Mouse (Mus musculus) granulocyte monocyte progenitor cell, adult 5-6 weeks (primary cell): ENCODE data around the gene Gprin2. TPM values are rescaled to one million over a fixed set of nuclear protein-coding genes. Genes with fewer than 3 reads are reported as not detected.

Experiments
- total RNA-seq, 2 experiments: library from RNA; stranded (forward) in 1 of 2; stranded (reverse) in 1 of 2; fragments of 200-712, 200-1000 nt in 1 of 2; fragments of >200 nt in 1 of 2; fragmentation: Nextera tagmentation in 1 of 2; gene quantifications; 2 replicates each; pipeline ENCODE4 v1.2.3; 2014 to 2017

Gprin2 gene
- total RNA-seq, 2 experiments from 2014 or later: not detected

Other genes starting within 250 kb of the Gprin2 start
- not detected in 2 replicates for gene Rbp3, start 247.7 kb downstream of the Gprin2 start, total RNA-seq (2014; fragmentation: Nextera tagmentation)
- gene Rbp3, start 247.7 kb downstream of the Gprin2 start, total RNA-seq (2017): not detected in 2 replicates
- gene Zfp488, start 222.9 kb downstream of the Gprin2 start, total RNA-seq (2014; fragmentation: Nextera tagmentation): not detected in 2 replicates
- gene Zfp488, start 222.9 kb downstream of the Gprin2 start, total RNA-seq (2017): not detected in 2 replicates
- not detected in 2 replicates for gene Gm30083, start 186.5 kb downstream of the Gprin2 start, total RNA-seq (2014; fragmentation: Nextera tagmentation)
- gene Gm30083, start 186.5 kb downstream of the Gprin2 start, total RNA-seq (2017): not detected in 2 replicates
- gene Gm5460, start 184.9 kb downstream of the Gprin2 start, total RNA-seq (2014; fragmentation: Nextera tagmentation): not detected in 2 replicates
- gene Gm5460, start 184.9 kb downstream of the Gprin2 start, total RNA-seq (2017): not detected in 2 replicates
- not detected in 2 replicates for gene Antxrl, start 148.9 kb downstream of the Gprin2 start, total RNA-seq (2014; fragmentation: Nextera tagmentation)
- gene Antxrl, start 148.9 kb downstream of the Gprin2 start, total RNA-seq (2017): not detected in 2 replicates
- not detected in 2 replicates for gene Anxa8, start 115.7 kb downstream of the Gprin2 start, total RNA-seq (2014; fragmentation: Nextera tagmentation)
- gene Anxa8, start 115.7 kb downstream of the Gprin2 start, total RNA-seq (2017): not detected in 2 replicates
- gene A630023A22Rik, start 98.9 kb downstream of the Gprin2 start, total RNA-seq (2014; fragmentation: Nextera tagmentation): not detected in 2 replicates
- gene A630023A22Rik, start 98.9 kb downstream of the Gprin2 start, total RNA-seq (2017): not detected in 2 replicates
- not detected in 2 replicates for gene Npy4r, start 49.2 kb downstream of the Gprin2 start, total RNA-seq (2014; fragmentation: Nextera tagmentation)
- gene Npy4r, start 49.2 kb downstream of the Gprin2 start, total RNA-seq (2017): not detected in 2 replicates
- not detected in 2 replicates for gene Syt15, start 17.9 kb upstream of the Gprin2 start, total RNA-seq (2014; fragmentation: Nextera tagmentation)
- gene Syt15, start 17.9 kb upstream of the Gprin2 start, total RNA-seq (2017): not detected in 2 replicates
- gene Shld2, start 108.8 kb upstream of the Gprin2 start, total RNA-seq (2014; fragmentation: Nextera tagmentation): 6.6 and 16.8 TPM in 2 replicates
- gene Shld2, start 108.8 kb upstream of the Gprin2 start, total RNA-seq (2017): 7.9 and 17.8 TPM in 2 replicates
- 127 and 141 TPM in 2 replicates for gene Glud1, start 109.1 kb upstream of the Gprin2 start, total RNA-seq (2014; fragmentation: Nextera tagmentation)
- gene Glud1, start 109.1 kb upstream of the Gprin2 start, total RNA-seq (2017): 180 and 222 TPM in 2 replicates
- not detected in 2 replicates for gene Fam25c, start 153.8 kb upstream of the Gprin2 start, total RNA-seq (2014; fragmentation: Nextera tagmentation)
- not detected in 2 replicates for gene Fam25c, start 153.8 kb upstream of the Gprin2 start, total RNA-seq (2017)
- not detected in 2 replicates for gene Sncg, start 173.1 kb upstream of the Gprin2 start, total RNA-seq (2014; fragmentation: Nextera tagmentation)
- not detected in 2 replicates for gene Sncg, start 173.1 kb upstream of the Gprin2 start, total RNA-seq (2017)
- gene Mmrn2, start 173.8 kb upstream of the Gprin2 start, total RNA-seq (2014; fragmentation: Nextera tagmentation): not detected in 2 replicates
- gene Mmrn2, start 173.8 kb upstream of the Gprin2 start, total RNA-seq (2017): not detected in 2 replicates